Mouse (Mus musculus) MEL (cell line): Measurements from ENCODE around the gene Cox6a2. TPM values are rescaled to one million over a fixed set of nuclear protein-coding genes. Genes with fewer than 3 reads are reported as not detected.

Experiments used
- DNase-seq: peaks from one replicate; pipeline ENCODE4 v3.0.0; 2011; ENCODE audit warnings: low read depth, low spot score
- H3K27ac ChIP-seq: 2 replicates; pipeline ENCODE4 v1.5.1; 2012; ENCODE audit warnings: low read depth, mild to moderate bottlenecking, control low read depth, low read length, moderate library complexity; ENCODE audit not compliant: control insufficient read depth
- H3K27me3 ChIP-seq, 2 experiments: fragments of 150-350 bp in 1 of 2; sonication (generic) in 1 of 2; 2 replicates each; pipeline ENCODE4 v1.6.1; 2012; ENCODE audit warnings: low read length in 2 of 2, mild to moderate bottlenecking in 2 of 2, improper control_type of control experiment in 1 of 2, moderate library complexity in 1 of 2; ENCODE audit not compliant: insufficient read depth in 2 of 2, control insufficient read depth in 1 of 2
- H3K36me3 ChIP-seq, 2 experiments: 2 replicates each; pipeline ENCODE4 v1.6.1; 2012 to 2014; ENCODE audit warnings: low read length in 2 of 2, improper control_type of control experiment in 1 of 2, inconsistent platforms in 1 of 2, mild to moderate bottlenecking in 1 of 2; ENCODE audit not compliant: insufficient read depth in 2 of 2, control insufficient read depth in 1 of 2
- H3K4me1 ChIP-seq, 2 experiments: fragments of 150-350 bp in 1 of 2; sonication (generic) in 1 of 2; 2 replicates each; pipeline ENCODE4 v1.6.1; 2012; ENCODE audit warnings: low read length in 2 of 2, improper control_type of control experiment in 1 of 2, mild to moderate bottlenecking in 1 of 2; ENCODE audit not compliant: insufficient read depth in 2 of 2, control insufficient read depth in 1 of 2
- H3K4me3 ChIP-seq, 2 experiments: fragments of 150-350 bp in 1 of 2; sonication (generic) in 1 of 2; 2 replicates each; pipeline ENCODE4 v1.5.1; 2012; ENCODE audit warnings: low read depth in 2 of 2, low read length in 2 of 2, mild to moderate bottlenecking in 2 of 2, moderate library complexity in 2 of 2, control low read depth in 1 of 2, improper control_type of control experiment in 1 of 2; ENCODE audit not compliant: control insufficient read depth in 1 of 2, insufficient read depth in 1 of 2
- H3K79me2 ChIP-seq: 2 replicates; pipeline ENCODE4 v1.6.1; 2012; ENCODE audit warnings: mild to moderate bottlenecking, low read length, moderate library complexity; ENCODE audit not compliant: control insufficient read depth, poor library complexity, insufficient read depth
- H3K9ac ChIP-seq: 2 replicates; pipeline ENCODE4 v1.6.1; 2012; ENCODE audit warnings: low read depth, mild to moderate bottlenecking, control low read depth, low read length, moderate library complexity; ENCODE audit not compliant: control insufficient read depth, poor library complexity, severe bottlenecking
- H3K9me3 ChIP-seq: fragments of 150-350 bp; sonication (generic); replicated peaks from 2 replicates; pipeline ENCODE4 v1.6.1; 2012; ENCODE audit warnings: mild to moderate bottlenecking, low read length, improper control_type of control experiment, moderate library complexity; ENCODE audit not compliant: insufficient read depth
- CHD1 ChIP-seq: IDR thresholded peaks from 2 replicates; pipeline ENCODE4 v1.6.1; 2012; ENCODE audit warnings: low read depth, mild to moderate bottlenecking, inconsistent platforms, low read length, improper control_type of control experiment
- CHD2 ChIP-seq: IDR thresholded peaks from 2 replicates; pipeline ENCODE4 v1.6.1; 2011; ENCODE audit warnings: low read length, improper control_type of control experiment
- CTCF ChIP-seq, 3 experiments: IDR thresholded peaks in 2 of 3; conservative IDR thresholded peaks in 1 of 3; 2 replicates each; pipeline ENCODE4 v1.5.1; 2011 to 2012; ENCODE audit warnings: low read length in 3 of 3, low read depth in 2 of 3, mild to moderate bottlenecking in 2 of 3, improper control_type of control experiment in 1 of 3, inconsistent platforms in 1 of 3, mixed read lengths in 1 of 3, moderate library complexity in 1 of 3; ENCODE audit not compliant: control insufficient read depth in 1 of 3, insufficient read depth in 1 of 3, poor library complexity in 1 of 3, severe bottlenecking in 1 of 3
- EP300 ChIP-seq, 2 experiments: IDR thresholded peaks; 2 replicates each; pipeline ENCODE4 v1.6.1; 2011; ENCODE audit warnings: improper control_type of control experiment in 2 of 2, low read length in 2 of 2, low read depth in 1 of 2, mild to moderate bottlenecking in 1 of 2
- GABPA ChIP-seq: IDR thresholded peaks from 2 replicates; pipeline ENCODE4 v1.6.1; 2012; ENCODE audit warnings: low read depth, mild to moderate bottlenecking, inconsistent platforms, low read length, improper control_type of control experiment, moderate library complexity
- GATA1 ChIP-seq: IDR thresholded peaks from 2 replicates; pipeline ENCODE4 v1.6.1; 2011; ENCODE audit warnings: low read depth, low read length, improper control_type of control experiment
- MAFK ChIP-seq: IDR thresholded peaks from 2 replicates; pipeline ENCODE4 v1.6.1; 2011; ENCODE audit warnings: low read depth, mild to moderate bottlenecking, low read length, improper control_type of control experiment, borderline replicate concordance
- MAX ChIP-seq: IDR thresholded peaks from 2 replicates; pipeline ENCODE4 v1.6.1; 2011; ENCODE audit warnings: low read length, improper control_type of control experiment
- MXI1 ChIP-seq: IDR thresholded peaks from 2 replicates; pipeline ENCODE4 v1.6.1; 2011; ENCODE audit warnings: mild to moderate bottlenecking, low read depth, low read length, improper control_type of control experiment
- MYB ChIP-seq: IDR thresholded peaks from 2 replicates; pipeline ENCODE4 v1.6.1; 2011; ENCODE audit warnings: mild to moderate bottlenecking, low read depth, low read length, improper control_type of control experiment
- NELFE ChIP-seq: IDR thresholded peaks from 2 replicates; pipeline ENCODE4 v1.6.1; 2011; ENCODE audit warnings: low read depth, low read length, improper control_type of control experiment
- POLR2AphosphoS2 ChIP-seq: IDR thresholded peaks from 2 replicates; pipeline ENCODE4 v1.6.1; 2011; ENCODE audit warnings: low read length, improper control_type of control experiment
- POLR2AphosphoS5 ChIP-seq: IDR thresholded peaks from 2 replicates; pipeline ENCODE4 v1.6.1; 2012; ENCODE audit warnings: low read depth, borderline replicate concordance, mild to moderate bottlenecking, inconsistent platforms, low read length, moderate library complexity, mixed read lengths
- RCOR1 ChIP-seq: IDR thresholded peaks from 2 replicates; pipeline ENCODE4 v1.6.1; 2012; ENCODE audit warnings: low read depth, mild to moderate bottlenecking, inconsistent platforms, low read length, improper control_type of control experiment
- UBTF ChIP-seq: IDR thresholded peaks from 2 replicates; pipeline ENCODE4 v1.6.1; 2012; ENCODE audit warnings: low read depth, mild to moderate bottlenecking, inconsistent platforms, low read length, improper control_type of control experiment, moderate library complexity, borderline replicate concordance; ENCODE audit not compliant: insufficient read depth
- ZC3H11A ChIP-seq: IDR thresholded peaks from 2 replicates; pipeline ENCODE4 v1.6.1; 2012; ENCODE audit warnings: low read depth, mild to moderate bottlenecking, inconsistent platforms, low read length, improper control_type of control experiment
- ZNF384 ChIP-seq: IDR thresholded peaks from 2 replicates; pipeline ENCODE4 v1.6.1; 2012; ENCODE audit warnings: low read depth, mild to moderate bottlenecking, inconsistent platforms, low read length, improper control_type of control experiment
- polyA plus RNA-seq, 2 experiments: library from polyadenylated mRNA; stranded (reverse) in 1 of 2; unstranded in 1 of 2; fragments of >175 nt in 1 of 2; fragments of >200 nt in 1 of 2; gene quantifications; 2 replicates each; pipeline versions ENCODE4 v1.2.1 to v1.2.4; 2012; ENCODE audit warnings: low replicate concordance in 2 of 2, low read depth in 1 of 2; ENCODE audit not compliant: insufficient read length in 2 of 2, insufficient read depth in 1 of 2, missing spikeins in 1 of 2
- total RNA-seq: library from RNA; depleted of rRNA; stranded (reverse); fragments of 300-350 nt; gene quantifications from 2 replicates; pipeline ENCODE4 v1.2.3, GENCODE M21; 2012

Gene Cox6a2
- total and polyA plus RNA-seq, 3 experiments, result 2.9 to 18.2 TPM; not detected in 1

DNA sequence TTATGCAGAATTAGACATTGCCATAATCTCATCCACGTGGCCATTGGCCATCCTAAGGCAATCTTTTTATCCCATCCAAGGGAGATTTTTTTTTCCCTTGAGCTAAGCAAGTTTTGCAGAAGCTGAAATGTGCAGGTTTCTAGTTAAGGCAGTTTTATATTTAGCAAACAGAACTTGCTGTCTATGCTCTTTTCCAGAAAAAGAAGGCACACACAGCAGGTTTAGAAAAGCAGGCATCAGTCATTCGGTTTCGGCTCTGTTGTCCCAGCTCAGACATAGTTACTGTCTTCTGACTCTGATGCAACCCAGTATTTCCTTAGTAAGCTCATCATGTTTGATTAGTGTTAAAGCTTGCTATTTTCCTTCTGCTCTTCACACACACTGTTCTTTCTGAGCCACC, 14.7 kb upstream of the Cox6a2 start:
- H3K36me3 ChIP-seq, result no peaks in the 10 kb centered on the region
- TF ChIP-seq MAX (no peak), POLR2AphosphoS2 (no peak), EP300 (IDR thresholded peaks at IDR 0.05; ENCODE audit: low read depth in 1 of 2, low read length in 2 of 2) (no peak), ZC3H11A (no peak), GABPA (no peak)
- no peak for DNase-seq
- H3K9ac ChIP-seq, result no peak overlapping the region
- no peaks in the 10 kb centered on the region for H3K9me3 ChIP-seq
- peaks cover 8 to 12% of the 10 kb centered on the region in 2 experiments for H3K27me3 ChIP-seq
- H3K4me1 ChIP-seq, result no peaks in the 10 kb centered on the region
- H3K4me3 ChIP-seq, result no peak overlapping the region
- no peak overlapping the region for H3K27ac ChIP-seq
- H3K79me2 ChIP-seq, result no peaks in the 10 kb centered on the region

DNA sequence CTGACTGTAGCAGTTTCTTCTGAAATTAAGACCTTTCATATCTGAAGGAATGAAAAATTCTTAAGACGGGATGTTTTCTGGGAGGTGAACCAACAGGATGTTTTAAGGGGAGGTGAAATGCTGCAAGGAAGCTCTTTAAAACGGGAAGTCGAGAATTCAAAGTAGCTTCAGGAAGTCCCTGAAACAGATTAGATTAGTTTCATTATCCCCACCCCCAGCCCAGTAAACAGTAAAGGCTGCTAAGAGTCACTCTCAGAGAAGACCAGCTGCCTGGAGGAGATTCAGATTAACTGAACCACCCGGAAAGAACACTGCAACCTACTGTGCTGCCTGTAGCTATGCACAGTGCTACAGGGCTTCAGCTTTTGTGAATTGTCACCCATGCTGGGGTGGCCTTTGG, 13.8 kb upstream of the Cox6a2 start:
- Histone ChIP-seq H3K79me2 (no peaks in the 10 kb centered on the region), H3K27ac (no peak overlapping the region), H3K9ac (no peak overlapping the region), H3K27me3 (peaks cover 10 to 17% of the 10 kb centered on the region in 2 experiments), H3K4me1 (no peaks in the 10 kb centered on the region), H3K36me3 (no peaks in the 10 kb centered on the region), H3K4me3 (no peak overlapping the region), H3K9me3 (no peaks in the 10 kb centered on the region)
- no peak for TF ChIP-seq MYB
- no peak for TF ChIP-seq CHD2
- TF ChIP-seq RCOR1, result no peak
- no peak for TF ChIP-seq ZNF384
- TF ChIP-seq CTCF (IDR thresholded peaks at IDR 0.05 in 2 of 3, conservative IDR thresholded peaks at IDR 0.05 in 1 of 3; ENCODE audit: control insufficient read depth in 1 of 3, insufficient read depth in 1 of 3, low read depth in 2 of 3, low read length in 3 of 3, poor library complexity in 1 of 3, severe bottlenecking in 1 of 3), result no peak
- TF ChIP-seq GATA1, result peak; percentile 51; the same call in 1 of the 2 replicates
- TF ChIP-seq CHD1, result no peak
- no peak for TF ChIP-seq UBTF
- TF ChIP-seq MXI1, result no peak
- no peak for TF ChIP-seq MAFK
- TF ChIP-seq EP300 (IDR thresholded peaks at IDR 0.05; ENCODE audit: low read depth in 1 of 2, low read length in 2 of 2), result peak; percentile 39 to 40; a peak in 2 of 4 replicates
- TF ChIP-seq NELFE, result no peak
- TF ChIP-seq POLR2AphosphoS5, result no peak
- DNase-seq, result peak; percentile 55
